Mouse (Mus musculus) kidney, adult 2 months (tissue): ENCODE results near the gene Mrpl57. TPM values are rescaled to one million over a fixed set of nuclear protein-coding genes. Genes with fewer than 3 reads are reported as not detected.

Source experiments
- DNase-seq: peaks from one replicate; pipeline ENCODE4 v3.0.0; 2021
- H3K27ac ChIP-seq: fragments of 200-500 bp; 2 replicates; pipeline ENCODE4 v1.5.1; 2012; ENCODE audit warnings: low read depth, low read length, control low read depth, inconsistent platforms; ENCODE audit not compliant: insufficient read depth
- H3K27me3 ChIP-seq: fragments of 200-500 bp; replicated peaks from 2 replicates; pipeline ENCODE4 v1.6.1; 2012; ENCODE audit warnings: mild to moderate bottlenecking, moderate library complexity, low read length, inconsistent platforms; ENCODE audit not compliant: control insufficient read depth, insufficient read depth
- H3K36me3 ChIP-seq: fragments of 200-500 bp; 2 replicates; pipeline ENCODE4 v1.6.1; 2012; ENCODE audit warnings: mild to moderate bottlenecking, moderate library complexity, low read length, inconsistent platforms; ENCODE audit not compliant: control insufficient read depth, insufficient read depth
- H3K4me1 ChIP-seq: fragments of 200-500 bp; 2 replicates; pipeline ENCODE4 v1.6.1; 2011; ENCODE audit warnings: low read length; ENCODE audit not compliant: control insufficient read depth, insufficient read depth
- H3K4me3 ChIP-seq: fragments of 200-500 bp; 2 replicates; pipeline ENCODE4 v1.5.1; 2011; ENCODE audit warnings: mild to moderate bottlenecking, low read depth, low read length, control low read depth; ENCODE audit not compliant: insufficient read depth
- CTCF ChIP-seq: fragments of 200-500 bp; conservative IDR thresholded peaks from 2 replicates; pipeline ENCODE4 v1.5.1; 2011; ENCODE audit warnings: low read depth, mild to moderate bottlenecking, control low read depth, low read length, moderate library complexity, mixed read lengths; ENCODE audit not compliant: insufficient read depth, insufficient read length
- POLR2A ChIP-seq: fragments of 200-500 bp; IDR thresholded peaks from one replicate; pipeline ENCODE4 v1.6.1; 2011; ENCODE audit warnings: low read depth, low read length, control low read depth
- WGBS: fragments of 180-500 bp; shearing (Covaris S2); methylation state at CpG from one replicate; pipeline ENCODE4 v1.1.7; 2018; 5-methylcytosine and 5-hydroxymethylcytosine counted together
- polyA plus RNA-seq: library from polyadenylated mRNA; depleted of rRNA; stranded (reverse); fragments of >200 nt; gene quantifications from 2 replicates; pipeline ENCODE4 v1.2.3, GENCODE M21; 2012; rRNA removed

Mrpl57 gene
- polyA plus RNA-seq, 1 experiment, result 81.0 TPM

GRCm38 (mm10) chr14:57861987-57862412 lies 36.0 kb downstream of the Mrpl57 start:
- TF ChIP-seq CTCF, result no peak
- no peak for TF ChIP-seq POLR2A
- whole genome bisulfite sequencing, result 88% methylated on average over 4 of the region's 4 CpGs
- H3K4me3 ChIP-seq, result no peak overlapping the region
- H3K4me1 ChIP-seq, result no peaks in the 10 kb centered on the region
- no peaks in the 10 kb centered on the region; the same call in 1 of the 2 replicates for H3K36me3 ChIP-seq
- H3K27me3 ChIP-seq, result no peaks in the 10 kb centered on the region
- no peak for DNase-seq
- no peak overlapping the region for H3K27ac ChIP-seq

- no peak overlapping the region for H3K4me3 ChIP-seq
- H3K4me1 ChIP-seq, result no peaks in the 10 kb centered on the region
- TF ChIP-seq POLR2A (no peak), CTCF (no peak)
- 55% methylated on average over 2 of the region's 2 CpGs for WGBS
- H3K27ac ChIP-seq, result no peak overlapping the region
- no peaks in the 10 kb centered on the region; the same call in 1 of the 2 replicates for H3K36me3 ChIP-seq
- H3K27me3 ChIP-seq, result no peaks in the 10 kb centered on the region
- DNase-seq, result peak; percentile 23
Observed at GRCm38 (mm10) chr14:57863129-57863528, 37.1 kb downstream of the Mrpl57 start.

GRCm38 (mm10) chr14:57865256-57865655 lies 39.2 kb downstream of the Mrpl57 start:
- Histone ChIP-seq H3K4me3 (no peak overlapping the region), H3K27ac (no peak overlapping the region), H3K36me3 (no peaks in the 10 kb centered on the region; the same call in 1 of the 2 replicates), H3K4me1 (no peaks in the 10 kb centered on the region), H3K27me3 (no peaks in the 10 kb centered on the region)
- no peak for DNase-seq
- TF ChIP-seq POLR2A, result no peak
- TF ChIP-seq CTCF, result no peak
- WGBS, result 74% methylated on average over 3 of the region's 3 CpGs

GRCm38 (mm10) chr14:57866676-57867276 lies 40.7 kb downstream of the Mrpl57 start:
- DNase-seq, result no peak
- H3K27me3 ChIP-seq, result no peaks in the 10 kb centered on the region
- no peaks in the 10 kb centered on the region; the same call in 1 of the 2 replicates for H3K36me3 ChIP-seq
- 85% methylated on average over 3 of the region's 3 CpGs for WGBS
- no peaks in the 10 kb centered on the region for H3K4me1 ChIP-seq
- no peak overlapping the region for H3K4me3 ChIP-seq
- no peak overlapping the region for H3K27ac ChIP-seq
- TF ChIP-seq CTCF, result no peak
- TF ChIP-seq POLR2A, result no peak

- 91% methylated on average over 9 of the region's 9 CpGs for WGBS
- no peaks in the 10 kb centered on the region for H3K36me3 ChIP-seq
- no peaks in the 10 kb centered on the region for H3K27me3 ChIP-seq
- DNase-seq, result no peak
- H3K4me3 ChIP-seq, result no peak overlapping the region
- H3K27ac ChIP-seq, result no peak overlapping the region
- TF ChIP-seq CTCF (no peak), POLR2A (no peak)
- peaks cover 6% of the 10 kb centered on the region for H3K4me1 ChIP-seq
Observed at GRCm38 (mm10) chr14:57877921-57878320, 51.9 kb downstream of the Mrpl57 start.

Other genes starting within 250 kb of the Mrpl57 start
- 2.8 and 3.4 TPM in 2 replicates for gene Xpo4, start 160.8 kb upstream of the Mrpl57 start, polyA plus RNA-seq
- not detected in 2 replicates for gene Gm49361, start 80.1 kb upstream of the Mrpl57 start, polyA plus RNA-seq
- 31.1 and 35.9 TPM in 2 replicates for gene Lats2, start 67.8 kb upstream of the Mrpl57 start, polyA plus RNA-seq
- 5.6 and 7.0 TPM in 2 replicates for gene Sap18, start 28.1 kb upstream of the Mrpl57 start, polyA plus RNA-seq
- 0.09 and 0.15 TPM in 2 replicates for gene Ska3, start within 50 bp of the Mrpl57 start, polyA plus RNA-seq
- 2.6 and 3.7 TPM in 2 replicates for gene Zdhhc20, start 64.0 kb downstream of the Mrpl57 start, polyA plus RNA-seq
- 20.8 and 24.8 TPM in 2 replicates for gene Micu2, start 173.0 kb downstream of the Mrpl57 start, polyA plus RNA-seq
- gene Fgf9, start 244.3 kb downstream of the Mrpl57 start, polyA plus RNA-seq, result 5.3 and 7.1 TPM in 2 replicates